9 mouse cellular contexts compared by ENCODE assay signal in genomic region chr7:24082457-24083235, GRCm38 (mm10). TPM values are rescaled to one million over a fixed set of nuclear protein-coding genes. Genes with fewer than 3 reads are reported as not detected.
A peak's percentile ranks its signal among the peaks of the same experiment; 100 is the strongest.
DNase-seq lines count a peak whose midpoint lies in the region; ATAC-seq and TF ChIP-seq lines count a peak whose summit lies in the region.
"Had no signal": no experiment of that assay in that cellular context is flagged by ENCODE, and none has a peak within 500 bp of the region (broad histone marks: within the 10 kb centered on the region; RNA-seq: fewer than 3 reads in every experiment).

No protein-coding gene starts in this region.

- peak overlapping the region; percentile 85 for H3K4me3 ChIP-seq in bone marrow, adult 2 months (replicated peaks; ENCODE audit: control insufficient read depth, low read depth, low read length)
- peak overlapping the region; percentile 67 for H3K4me3 ChIP-seq in limb, embryonic 15.5 days
- peak overlapping the region; percentile 64 for H3K4me3 ChIP-seq in olfactory bulb, adult 2 months (ENCODE audit: insufficient read depth, low read depth, low read length)

- H3K4me1 ChIP-seq in bone marrow, adult 2 months (ENCODE audit: control insufficient read depth, insufficient read depth, low read length): no peaks in the 10 kb centered on the region; the same call in 1 of the 2 replicates
- H3K4me1 ChIP-seq in limb, embryonic 15.5 days: peaks cover 18% of the 10 kb centered on the region
- peaks cover 14% of the 10 kb centered on the region for H3K4me1 ChIP-seq in olfactory bulb, adult 2 months (ENCODE audit: control insufficient read depth, insufficient read depth, low read length)

- H3K27me3 ChIP-seq in limb, embryonic 15.5 days: no peaks in the 10 kb centered on the region

- H3K27ac ChIP-seq in bone marrow, adult 2 months (ENCODE audit: control insufficient read depth, insufficient read depth, low read depth, low read length, poor library complexity): peak overlapping the region; percentile 78
- H3K27ac ChIP-seq in limb, embryonic 15.5 days: peak overlapping the region; percentile 92
- H3K27ac ChIP-seq in olfactory bulb, adult 2 months (ENCODE audit: insufficient read depth, low read depth, low read length): no peak overlapping the region

- peak overlapping the region; percentile 54 for H3K9ac ChIP-seq in limb, embryonic 15.5 days

- peak; percentile 88 for DNase-seq in heart, adult 11 months
- DNase-seq in heart, adult 18-20 months: no peak
- DNase-seq in 3134 (ENCODE audit: extremely low read depth, insufficient read length, low spot score): peak; percentile 59
- peak; percentile 19 to 41 for DNase-seq in frontal cortex, postnatal 25 days (ENCODE audit: low spot score in 2 of 2)
- DNase-seq in kidney, adult 9 months: no peak

- no peak for TF ChIP-seq CTCF in bone marrow, adult 2 months (IDR thresholded peaks at IDR 0.05; ENCODE audit: control insufficient read depth, insufficient read depth, low read length)
- no peak for TF ChIP-seq CTCF in olfactory bulb, adult 2 months (IDR thresholded peaks at IDR 0.05; ENCODE audit: insufficient read depth, low read depth, low read length)

- TF ChIP-seq POLR2A in bone marrow, adult 2 months (IDR thresholded peaks at IDR 0.05; ENCODE audit: borderline replicate concordance, control insufficient read depth, low read depth, low read length): no peak
- TF ChIP-seq POLR2A in olfactory bulb, adult 2 months (IDR thresholded peaks at IDR 0.05; ENCODE audit: insufficient read depth, low read depth, low read length): no peak

- ATAC-seq in limb, embryonic 15.5 days (ENCODE audit: insufficient number of reproducible peaks, low FRiP score, low TSS enrichment, low read depth): no peak

- peak overlapping the region; percentile 78 for H3K4me2 ChIP-seq in limb, embryonic 15.5 days

- H3K36me3 ChIP-seq in limb, embryonic 15.5 days: peaks cover 22% of the 10 kb centered on the region

- WGBS in bone marrow, adult 2 months: 25% methylated on average over 15 of the region's 15 CpGs
- 46% methylated on average over 15 of the region's 15 CpGs for WGBS in limb, embryonic 15.5 days
- WGBS in olfactory bulb, adult 2 months: 23% methylated on average over 15 of the region's 15 CpGs

- no peaks in the 10 kb centered on the region for H3K9me3 ChIP-seq in limb, embryonic 15.5 days

RNA-seq across cellular contexts. Expression of gene Zfp180, which starts 0.9 kb away (rescaled TPM):
- 10 to 100 TPM; 15.8 to 16.0 TPM for total RNA-seq in heart, adult 18-20 months (2021)
- polyA plus RNA-seq in bone marrow, adult 2 months (2011; ENCODE audit: insufficient read depth, insufficient read length, low replicate concordance, missing spikeins): 7.9 and 12.7 TPM in 2 replicates
- 19.1 and 20.4 TPM in 2 replicates for polyA plus RNA-seq in limb, embryonic 15.5 days (2015; fragmentation: Nextera tagmentation; extraction: Ambion mirVana)
- not detected in 2 replicates for polyA plus RNA-seq in olfactory bulb, adult 2 months (2012; ENCODE audit: insufficient read depth, insufficient read length, low replicate concordance, missing spikeins)

RNA-seq across cellular contexts. Expression of gene Zfp112, which starts 29.5 kb away (rescaled TPM):
- total RNA-seq in heart, adult 18-20 months (2021): 1 to 10 TPM; 2.8 to 3.7 TPM
- polyA plus RNA-seq in bone marrow, adult 2 months (2011; ENCODE audit: insufficient read depth, insufficient read length, low replicate concordance, missing spikeins): 0.36 and 0.65 TPM in 2 replicates
- 6.9 and 7.9 TPM in 2 replicates for polyA plus RNA-seq in limb, embryonic 15.5 days (2015; fragmentation: Nextera tagmentation; extraction: Ambion mirVana)
- polyA plus RNA-seq in olfactory bulb, adult 2 months (2012; ENCODE audit: insufficient read depth, insufficient read length, low replicate concordance, missing spikeins): not detected in 2 replicates

RNA-seq across cellular contexts. Expression of gene Vmn1r183, which starts 29.6 kb away (rescaled TPM):
- not detected for total RNA-seq in heart, adult 18-20 months (2021)
- 0.15 TPM in 1 of 2 replicates, not detected in the other for polyA plus RNA-seq in bone marrow, adult 2 months (2011; ENCODE audit: insufficient read depth, insufficient read length, low replicate concordance, missing spikeins)
- not detected in 2 replicates for polyA plus RNA-seq in limb, embryonic 15.5 days (2015; fragmentation: Nextera tagmentation; extraction: Ambion mirVana)
- polyA plus RNA-seq in olfactory bulb, adult 2 months (2012; ENCODE audit: insufficient read depth, insufficient read length, low replicate concordance, missing spikeins): not detected in 2 replicates
- polyA plus RNA-seq: brain, embryonic 14.5 days had no signal

RNA-seq across cellular contexts. Expression of gene Zfp235, which starts 51.3 kb away (rescaled TPM):
- total RNA-seq in heart, adult 18-20 months (2021): 1 to 10 TPM; 4.5 to 5.9 TPM
- polyA plus RNA-seq in bone marrow, adult 2 months (2011; ENCODE audit: insufficient read depth, insufficient read length, low replicate concordance, missing spikeins): 1.7 and 4.5 TPM in 2 replicates
- polyA plus RNA-seq in limb, embryonic 15.5 days (2015; fragmentation: Nextera tagmentation; extraction: Ambion mirVana): 16.9 and 19.7 TPM in 2 replicates
- not detected in 2 replicates for polyA plus RNA-seq in olfactory bulb, adult 2 months (2012; ENCODE audit: insufficient read depth, insufficient read length, low replicate concordance, missing spikeins)

Comparison
In these comparisons a context has a peak if more than half of its experiments do, and no peak if none do; other contexts are left out.
1. DNase-seq: peak in heart, adult 11 months (single experiment), 3134 (single experiment) and frontal cortex, postnatal 25 days (2 of 2); none in heart, adult 18-20 months (0 of 2) and kidney, adult 9 months (single experiment).
2. Peak in every context shown above with its lines, with median percentiles within 50 percentile points of each other: H3K4me3 ChIP-seq.